Comparison of ENCODE assay signal across 20 mouse cellular contexts in the genomic region with DNA sequence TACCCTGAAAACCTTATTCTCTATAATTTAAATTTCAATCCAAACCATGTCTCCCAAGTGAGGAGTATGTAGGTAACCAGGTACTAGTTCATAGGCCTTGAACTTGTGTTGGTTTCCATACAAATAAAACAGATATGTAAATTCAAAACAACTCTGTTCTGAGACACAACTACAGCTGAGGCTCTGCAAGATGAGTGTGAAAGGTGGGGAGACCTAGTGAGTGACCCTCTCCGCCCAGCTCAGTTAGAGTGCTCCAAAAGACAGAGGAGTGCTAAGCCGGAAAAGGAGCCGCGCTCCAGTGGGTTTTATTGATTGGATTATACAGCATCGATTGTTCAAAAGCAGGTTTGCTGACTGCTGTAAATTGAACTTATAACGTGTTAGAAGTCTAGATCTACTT. TPM values are rescaled to one million over a fixed set of nuclear protein-coding genes. Genes with fewer than 3 reads are reported as not detected.
"Had no signal": no experiment of that assay in that cellular context is flagged by ENCODE, and none has a peak within 500 bp of the region (broad histone marks: within the 10 kb centered on the region; RNA-seq: fewer than 3 reads in every experiment).

No protein-coding gene starts in this region.

- DNase-seq: liver, postnatal 0 days; lung, adult 2 months; lung, postnatal 14 days; lung, postnatal 36 days; thymus, adult 18-20 months; thymus, postnatal 14 days; thymus, postnatal 36 days had no signal

- ATAC-seq: liver, postnatal 0 days; lung, postnatal 0 days; midbrain, embryonic 13.5 days; midbrain, embryonic 15.5 days had no signal

- H3K27me3 ChIP-seq: lung, embryonic 15.5 days; megakaryocyte, embryonic 14.5 days; midbrain, embryonic 13.5 days; midbrain, embryonic 15.5 days; neural tube, embryonic 12.5 days had no signal

- H3K4me1 ChIP-seq: lung, embryonic 15.5 days; megakaryocyte, embryonic 14.5 days; neural tube, embryonic 12.5 days had no signal

- H3K9ac ChIP-seq: liver, postnatal 0 days; lung, embryonic 15.5 days; midbrain, embryonic 13.5 days; midbrain, embryonic 15.5 days; neural tube, embryonic 12.5 days had no signal

- H3K4me2 ChIP-seq: lung, embryonic 15.5 days; midbrain, embryonic 11.5 days; midbrain, embryonic 13.5 days; midbrain, embryonic 15.5 days; neural tube, embryonic 12.5 days had no signal

- H3K9me3 ChIP-seq: lung, embryonic 15.5 days; megakaryocyte, embryonic 14.5 days; midbrain, embryonic 13.5 days; midbrain, embryonic 15.5 days; neural tube, embryonic 12.5 days had no signal

- H3K4me3 ChIP-seq: lung, embryonic 15.5 days; megakaryocyte, embryonic 14.5 days; midbrain, embryonic 13.5 days; midbrain, embryonic 15.5 days; neural tube, embryonic 12.5 days had no signal

- H3K27ac ChIP-seq: lung, embryonic 15.5 days; macrophage; midbrain, embryonic 13.5 days; midbrain, embryonic 15.5 days; neural tube, embryonic 12.5 days had no signal

RNA-seq across cellular contexts. Expression of a gene that starts 17.5 kb away (rescaled TPM):
- total RNA-seq: megakaryocyte progenitor cell, adult 5-6 weeks; monocyte, adult 5-6 weeks; neutrophil, adult 5-6 weeks had no signal
- polyA plus RNA-seq: macrophage; neural tube, embryonic 12.5 days; neural tube, embryonic 14.5 days; stomach, embryonic 14.5 days had no signal
